Mouse (Mus musculus): ENCODE measurements around the gene Cnot4. TPM values are rescaled to one million over a fixed set of nuclear protein-coding genes. Genes with fewer than 3 reads are reported as not detected.

Gene Cnot4
- polyA plus RNA-seq, 2 experiments: 7.3 to 11.2 TPM

DNA sequence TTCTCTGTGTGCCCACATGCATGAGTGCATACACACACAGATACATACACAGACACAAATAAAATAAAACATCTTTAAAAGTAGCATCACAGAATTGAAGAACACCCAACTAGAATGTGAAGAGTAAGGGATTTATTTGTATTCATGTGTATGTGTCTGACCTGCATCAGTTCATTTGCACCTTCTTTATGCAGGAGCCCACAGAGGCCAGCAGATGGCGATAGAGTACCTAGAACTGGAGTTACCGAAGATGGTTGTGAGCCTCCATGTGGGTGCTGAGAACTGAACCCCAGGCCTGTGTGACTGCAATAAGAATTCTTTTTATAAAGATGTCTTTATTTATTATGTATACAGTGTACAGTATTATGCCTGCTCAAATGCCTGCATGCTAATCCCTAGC, 12.0 kb upstream of the Cnot4 start:
- no peak overlapping the region for H3K4me2 ChIP-seq (ENCODE audit: low read depth)
- H3K36me3 ChIP-seq (replicated peaks; ENCODE audit: control insufficient read depth, insufficient read depth, low read depth): no peaks in the 10 kb centered on the region
- 73% methylated on average over 2 of the region's 2 CpGs for WGBS (ENCODE audit: insufficient replicate concordance)
- TF ChIP-seq CTCF (IDR thresholded peaks at IDR 0.05; ENCODE audit: low read depth) (peak; percentile 50), EP300 (IDR thresholded peaks at IDR 0.05; ENCODE audit: low read depth) (no peak)
- DNase-seq (ENCODE audit: low read depth in 3 of 3, low spot score in 3 of 3) (no peak), ATAC-seq (ENCODE audit: insufficient read depth) (no peak)
- no peak overlapping the region for H3K4me3 ChIP-seq (ENCODE audit: insufficient read depth in 1 of 2, low read depth in 2 of 2, low read length in 2 of 2)
- no peak overlapping the region for H3K27ac ChIP-seq
- H3K4me1 ChIP-seq (replicated peaks; ENCODE audit: control insufficient read depth in 2 of 2, insufficient read depth in 2 of 2, low read length in 1 of 2): no peaks in the 10 kb centered on the region
- no peaks in the 10 kb centered on the region for H3K27me3 ChIP-seq (ENCODE audit: control insufficient read depth, insufficient read depth, low read length)
- no peak overlapping the region for H3K9ac ChIP-seq (replicated peaks)
- no peaks in the 10 kb centered on the region; the same call in 1 of the 2 replicates for H3K9me3 ChIP-seq (ENCODE audit: control insufficient read depth, low read length)

DNA sequence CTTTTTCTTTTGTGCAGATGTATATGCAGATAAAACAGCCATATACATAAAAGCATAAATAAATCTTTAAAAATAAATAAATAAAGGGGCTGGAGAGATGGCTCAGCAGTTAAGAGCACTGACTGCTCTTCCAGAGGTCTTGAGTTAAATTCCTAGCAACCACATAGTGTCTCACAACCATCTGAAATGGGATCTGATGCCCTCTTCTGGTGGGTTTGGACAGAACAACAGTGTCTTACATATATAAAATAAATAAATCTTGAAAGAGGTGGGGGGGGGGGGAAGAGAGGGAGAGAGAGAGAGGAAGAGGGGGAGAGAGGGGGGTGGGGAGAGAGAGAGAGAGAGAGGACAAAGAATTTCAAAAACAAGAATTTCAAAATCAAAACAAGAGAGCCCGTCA, 6.8 kb upstream of the Cnot4 start:
- H3K4me1 ChIP-seq (replicated peaks; ENCODE audit: control insufficient read depth in 2 of 2, insufficient read depth in 2 of 2, low read length in 1 of 2): no peaks in the 10 kb centered on the region
- ATAC-seq (ENCODE audit: insufficient read depth) (no peak), DNase-seq (ENCODE audit: low read depth in 3 of 3, low spot score in 3 of 3) (no peak)
- H3K9ac ChIP-seq (replicated peaks): no peak overlapping the region
- no peak overlapping the region for H3K4me3 ChIP-seq (ENCODE audit: insufficient read depth in 1 of 2, low read depth in 2 of 2, low read length in 2 of 2)
- WGBS (ENCODE audit: insufficient replicate concordance): 63% methylated on average over 1 of the region's 1 CpGs
- no peaks in the 10 kb centered on the region for H3K36me3 ChIP-seq (replicated peaks; ENCODE audit: control insufficient read depth, insufficient read depth, low read depth)
- no peak overlapping the region for H3K4me2 ChIP-seq (ENCODE audit: low read depth)
- no peaks in the 10 kb centered on the region for H3K27me3 ChIP-seq (ENCODE audit: control insufficient read depth, insufficient read depth, low read length)
- no peaks in the 10 kb centered on the region for H3K9me3 ChIP-seq (ENCODE audit: control insufficient read depth, low read length)
- H3K27ac ChIP-seq: no peak overlapping the region
- TF ChIP-seq EP300 (IDR thresholded peaks at IDR 0.05; ENCODE audit: low read depth): no peak
- no peak for TF ChIP-seq CTCF (IDR thresholded peaks at IDR 0.05; ENCODE audit: low read depth)

DNA sequence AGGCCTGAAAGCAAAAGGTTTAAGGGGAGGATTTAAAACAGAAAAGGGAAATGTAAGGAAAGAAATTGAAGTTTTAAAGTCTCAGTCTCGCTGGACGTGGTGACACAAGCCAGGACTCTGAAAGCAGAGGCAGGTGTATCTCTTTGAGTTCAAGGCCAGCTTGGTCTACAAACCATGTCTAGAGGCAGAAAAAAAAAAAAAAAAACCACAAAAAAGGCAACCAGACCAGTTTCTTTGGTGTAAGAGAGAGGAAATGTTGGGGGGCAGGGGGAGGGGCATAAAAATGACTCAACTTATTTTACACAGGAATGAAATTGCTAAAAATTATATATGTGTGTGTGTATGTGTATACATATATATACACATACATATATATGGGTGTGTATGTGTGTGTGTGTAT, 1.3 kb upstream of the Cnot4 start:
- H3K9me3 ChIP-seq (ENCODE audit: control insufficient read depth, low read length): no peaks in the 10 kb centered on the region
- no peak for TF ChIP-seq CTCF (IDR thresholded peaks at IDR 0.05; ENCODE audit: low read depth)
- TF ChIP-seq EP300 (IDR thresholded peaks at IDR 0.05; ENCODE audit: low read depth): no peak
- peak overlapping the region; percentile 96 for H3K4me2 ChIP-seq (ENCODE audit: low read depth)
- H3K4me3 ChIP-seq (ENCODE audit: insufficient read depth in 1 of 2, low read depth in 2 of 2, low read length in 2 of 2): peak overlapping the region; percentile 75 to 95
- no peak overlapping the region for H3K27ac ChIP-seq
- H3K4me1 ChIP-seq (replicated peaks; ENCODE audit: control insufficient read depth in 2 of 2, insufficient read depth in 2 of 2, low read length in 1 of 2): peaks cover 3 to 9% of the 10 kb centered on the region in 2 experiments
- H3K9ac ChIP-seq (replicated peaks): peak overlapping the region; percentile 62
- 32% methylated on average over 2 of the region's 2 CpGs for WGBS (ENCODE audit: insufficient replicate concordance)
- H3K27me3 ChIP-seq (ENCODE audit: control insufficient read depth, insufficient read depth, low read length): no peaks in the 10 kb centered on the region
- ATAC-seq (ENCODE audit: insufficient read depth): no peak
- DNase-seq (ENCODE audit: low read depth in 3 of 3, low spot score in 3 of 3): no peak
- no peaks in the 10 kb centered on the region for H3K36me3 ChIP-seq (replicated peaks; ENCODE audit: control insufficient read depth, insufficient read depth, low read depth)

DNA sequence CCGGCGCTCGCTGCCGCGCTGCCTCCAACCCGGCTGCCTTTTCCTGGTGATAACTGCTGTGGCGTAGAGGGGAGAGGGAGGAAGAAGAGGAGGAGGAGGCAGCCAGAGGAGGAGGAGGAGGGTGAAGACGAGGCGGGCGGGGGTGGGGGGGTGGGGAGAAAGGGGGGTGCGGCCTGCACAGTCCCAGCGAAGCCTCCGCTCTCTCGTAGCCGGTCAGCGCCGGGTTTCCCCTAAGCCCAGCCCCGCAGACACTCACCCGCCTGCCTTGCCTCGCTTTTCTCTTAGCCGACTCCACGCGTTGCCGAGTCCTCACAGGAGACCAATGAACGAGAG, 312 bp downstream of the Cnot4 start:
- Histone ChIP-seq H3K36me3 (replicated peaks; ENCODE audit: control insufficient read depth, insufficient read depth, low read depth) (no peaks in the 10 kb centered on the region), H3K27me3 (ENCODE audit: control insufficient read depth, insufficient read depth, low read length) (no peaks in the 10 kb centered on the region), H3K4me3 (ENCODE audit: insufficient read depth in 1 of 2, low read depth in 2 of 2, low read length in 2 of 2) (peak overlapping the region; percentile 75 to 99), H3K9me3 (ENCODE audit: control insufficient read depth, low read length) (no peaks in the 10 kb centered on the region), H3K9ac (replicated peaks) (peak overlapping the region; percentile 85), H3K27ac (peak overlapping the region; percentile 78), H3K4me1 (replicated peaks; ENCODE audit: control insufficient read depth in 2 of 2, insufficient read depth in 2 of 2, low read length in 1 of 2) (peaks cover 3 to 9% of the 10 kb centered on the region in 2 experiments), H3K4me2 (ENCODE audit: low read depth) (peak overlapping the region; percentile 71)
- TF ChIP-seq EP300 (IDR thresholded peaks at IDR 0.05; ENCODE audit: low read depth): no peak
- no peak for TF ChIP-seq CTCF (IDR thresholded peaks at IDR 0.05; ENCODE audit: low read depth)
- WGBS (ENCODE audit: insufficient replicate concordance): under 1% methylated on average over 23 of the region's 25 CpGs
- DNase-seq (ENCODE audit: low read depth in 3 of 3, low spot score in 3 of 3): peak in 2 of 3 experiments; percentile 62 to 65
- peak; percentile 91 for ATAC-seq (ENCODE audit: insufficient read depth)

DNA sequence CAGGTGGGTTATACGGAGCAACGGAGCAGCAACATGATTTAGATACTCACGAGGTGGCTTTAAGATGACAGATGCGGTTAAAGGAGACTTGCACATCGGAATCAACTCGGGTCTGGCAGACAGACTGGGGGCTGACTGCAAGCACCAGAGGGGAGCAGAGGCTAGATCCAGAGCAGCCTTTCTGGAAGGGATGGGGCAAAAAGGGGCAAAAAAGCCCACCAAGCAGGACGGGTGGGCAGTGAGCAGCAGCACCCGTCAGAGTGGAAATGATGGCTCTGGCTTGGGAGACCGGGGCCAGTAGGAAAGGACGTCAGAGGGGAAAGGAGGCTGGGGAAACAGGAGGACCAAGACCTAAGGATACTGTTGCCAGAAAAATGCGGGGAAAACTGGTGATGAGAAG, 718 bp downstream of the Cnot4 start:
- ATAC-seq (ENCODE audit: insufficient read depth): no peak
- no peaks in the 10 kb centered on the region for H3K36me3 ChIP-seq (replicated peaks; ENCODE audit: control insufficient read depth, insufficient read depth, low read depth)
- no peaks in the 10 kb centered on the region for H3K9me3 ChIP-seq (ENCODE audit: control insufficient read depth, low read length)
- peak overlapping the region; percentile 78 for H3K27ac ChIP-seq
- H3K4me1 ChIP-seq (replicated peaks; ENCODE audit: control insufficient read depth in 2 of 2, insufficient read depth in 2 of 2, low read length in 1 of 2): peaks cover 3 to 9% of the 10 kb centered on the region in 2 experiments
- no peak for TF ChIP-seq CTCF (IDR thresholded peaks at IDR 0.05; ENCODE audit: low read depth)
- TF ChIP-seq EP300 (IDR thresholded peaks at IDR 0.05; ENCODE audit: low read depth): no peak
- peak overlapping the region; percentile 75 to 99 for H3K4me3 ChIP-seq (ENCODE audit: insufficient read depth in 1 of 2, low read depth in 2 of 2, low read length in 2 of 2)
- H3K27me3 ChIP-seq (ENCODE audit: control insufficient read depth, insufficient read depth, low read length): no peaks in the 10 kb centered on the region
- peak overlapping the region; percentile 85 for H3K9ac ChIP-seq (replicated peaks)
- peak in 2 of 3 experiments; percentile 9 to 23 for DNase-seq (ENCODE audit: low read depth in 3 of 3, low spot score in 3 of 3)
- H3K4me2 ChIP-seq (ENCODE audit: low read depth): peak overlapping the region; percentile 71
- under 1% methylated on average over 11 of the region's 11 CpGs for WGBS (ENCODE audit: insufficient replicate concordance)
